In the genomic region with DNA sequence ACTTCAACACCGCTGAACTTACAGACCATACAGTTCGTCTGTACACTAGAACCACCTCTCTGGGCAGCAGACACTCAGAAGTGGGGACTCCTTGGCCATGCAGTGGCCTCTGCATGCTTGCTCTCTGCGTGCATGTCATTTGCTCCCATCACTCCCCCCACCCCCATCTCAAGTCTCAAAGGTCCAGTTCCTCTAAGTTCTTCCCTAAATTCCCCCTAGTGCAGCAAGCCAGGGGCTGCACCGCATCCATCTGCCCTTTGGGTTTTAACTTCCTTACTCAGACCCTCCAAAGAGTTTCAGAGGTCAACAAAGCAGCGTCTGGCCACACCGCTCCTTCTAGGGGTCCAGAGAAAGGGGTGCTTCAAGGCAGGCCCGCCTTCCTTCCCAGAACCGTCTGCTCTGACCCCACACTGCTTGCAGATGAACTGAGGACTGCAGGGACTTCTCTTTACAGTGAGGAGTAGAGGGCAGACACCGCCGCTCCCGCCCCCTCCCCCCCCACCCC, we compare ENCODE assay signal across 7 mouse cellular contexts. TPM values are rescaled to one million over a fixed set of nuclear protein-coding genes. Genes with fewer than 3 reads are reported as not detected.
DNase-seq lines count a peak whose midpoint lies in the region; ATAC-seq and TF ChIP-seq lines count a peak whose summit lies in the region.

No protein-coding gene starts in this region.

- H3K4me3 ChIP-seq in thymus, adult 2 months (ENCODE audit: control insufficient read depth, insufficient read depth, low read length), result peak overlapping the region; percentile 50
- no peak overlapping the region for H3K4me3 ChIP-seq in forebrain, embryonic 15.5 days
- peak overlapping the region; percentile 23 for H3K4me3 ChIP-seq in limb, embryonic 13.5 days
- no peak overlapping the region for H3K4me3 ChIP-seq in neural tube, embryonic 15.5 days (replicated peaks)

- no peak for TF ChIP-seq CTCF in thymus, adult 2 months (IDR thresholded peaks at IDR 0.05; ENCODE audit: borderline replicate concordance, control insufficient read depth, extremely low read depth, insufficient read depth, low read length, poor library complexity)

- H3K4me2 ChIP-seq in forebrain, embryonic 15.5 days (replicated peaks), result no peak overlapping the region
- H3K4me2 ChIP-seq in limb, embryonic 13.5 days (replicated peaks), result peak overlapping the region; percentile 60
- H3K4me2 ChIP-seq in neural tube, embryonic 15.5 days, result 0 out of 2 replicates have a peak overlapping the region, but pooled peaks have one; percentile 3

- no peaks in the 10 kb centered on the region for H3K36me3 ChIP-seq in thymus, adult 2 months (ENCODE audit: control insufficient read depth, insufficient read depth, low read length)
- H3K36me3 ChIP-seq in forebrain, embryonic 15.5 days, result peaks cover 8% of the 10 kb centered on the region; the same call in 1 of the 2 replicates
- H3K36me3 ChIP-seq in limb, embryonic 13.5 days, result peaks cover 39% of the 10 kb centered on the region
- H3K36me3 ChIP-seq in neural tube, embryonic 15.5 days, result no peaks in the 10 kb centered on the region

- H3K9ac ChIP-seq in forebrain, embryonic 15.5 days (replicated peaks), result no peak overlapping the region
- H3K9ac ChIP-seq in limb, embryonic 13.5 days, result peak overlapping the region; percentile 55
- no peak overlapping the region for H3K9ac ChIP-seq in neural tube, embryonic 15.5 days (replicated peaks)

- H3K27ac ChIP-seq in thymus, adult 2 months (ENCODE audit: control insufficient read depth, insufficient read depth, low read length), result peak overlapping the region; percentile 99
- H3K27ac ChIP-seq in forebrain, embryonic 15.5 days (replicated peaks), result 0 out of 2 replicates have a peak overlapping the region, but pooled peaks have one; percentile 3
- H3K27ac ChIP-seq in limb, embryonic 13.5 days, result peak overlapping the region; percentile 97
- peak overlapping the region; percentile 79 for H3K27ac ChIP-seq in neural tube, embryonic 15.5 days (replicated peaks)

- no peaks in the 10 kb centered on the region for H3K9me3 ChIP-seq in forebrain, embryonic 15.5 days
- no peaks in the 10 kb centered on the region for H3K9me3 ChIP-seq in limb, embryonic 13.5 days
- no peaks in the 10 kb centered on the region for H3K9me3 ChIP-seq in neural tube, embryonic 15.5 days (replicated peaks)

- DNase-seq in thymus, adult 2 months, result peak; percentile 59
- DNase-seq in thymus, postnatal 14 days, result no peak
- no peak for DNase-seq in layer of hippocampus, postnatal 10 days (ENCODE audit: low spot score in 2 of 2)
- DNase-seq in frontal cortex, postnatal 36 days (ENCODE audit: low spot score in 2 of 2), result no peak

- no peak for ATAC-seq in forebrain, embryonic 15.5 days (replicated peaks)
- peak; percentile 21; the same call in 1 of the 2 replicates for ATAC-seq in limb, embryonic 13.5 days (ENCODE audit: low FRiP score, low read depth)
- no peak for ATAC-seq in neural tube, embryonic 15.5 days (ENCODE audit: low FRiP score)

- 2% methylated on average over 11 of the region's 11 CpGs for WGBS in thymus, adult 2 months
- 29% methylated on average over 11 of the region's 11 CpGs for WGBS in forebrain, embryonic 15.5 days
- WGBS in limb, embryonic 13.5 days, result 8% methylated on average over 11 of the region's 11 CpGs
- 29% methylated on average over 11 of the region's 11 CpGs for WGBS in neural tube, embryonic 15.5 days

- no peaks in the 10 kb centered on the region for H3K27me3 ChIP-seq in thymus, adult 2 months (ENCODE audit: control insufficient read depth, insufficient read depth, low read length)
- H3K27me3 ChIP-seq in forebrain, embryonic 15.5 days, result no peaks in the 10 kb centered on the region
- no peaks in the 10 kb centered on the region for H3K27me3 ChIP-seq in limb, embryonic 13.5 days
- no peaks in the 10 kb centered on the region for H3K27me3 ChIP-seq in neural tube, embryonic 15.5 days (replicated peaks)

- no peak for TF ChIP-seq POLR2A in thymus, adult 2 months (IDR thresholded peaks at IDR 0.05; ENCODE audit: control insufficient read depth, extremely low read depth, insufficient read depth, low read length, poor library complexity)

- H3K4me1 ChIP-seq in thymus, adult 2 months (replicated peaks; ENCODE audit: control insufficient read depth, insufficient read depth, low read length), result peaks cover 69% of the 10 kb centered on the region
- H3K4me1 ChIP-seq in forebrain, embryonic 15.5 days, result 0 out of 2 replicates have a peak, but pooled peaks cover 4% of the 10 kb centered on the region
- H3K4me1 ChIP-seq in limb, embryonic 13.5 days, result peaks cover 54% of the 10 kb centered on the region
- peaks cover 51% of the 10 kb centered on the region for H3K4me1 ChIP-seq in neural tube, embryonic 15.5 days

RNA-seq across cellular contexts. Expression of gene Adamtsl4, which starts 14.0 kb away (rescaled TPM):
- 3.1 and 4.1 TPM in 2 replicates for polyA plus RNA-seq in thymus, adult 2 months (2012; rRNA removed)
- 0.45 and 0.56 TPM in 2 replicates for polyA plus RNA-seq in forebrain, embryonic 15.5 days (2015; fragmentation: Nextera tagmentation; extraction: Ambion mirVana)
- 2.7 and 4.1 TPM in 2 replicates for polyA plus RNA-seq in limb, embryonic 13.5 days (2015; fragmentation: Nextera tagmentation; extraction: Ambion mirVana)
- 1.3 and 1.6 TPM in 2 replicates for polyA plus RNA-seq in neural tube, embryonic 15.5 days (2015; fragmentation: Nextera tagmentation; extraction: Ambion mirVana)
- under 1 TPM; 0.69 to 0.94 TPM for total RNA-seq in layer of hippocampus, postnatal 10 days (2021)

RNA-seq across cellular contexts. Expression of gene Mcl1, which starts 15.2 kb away (rescaled TPM):
- polyA plus RNA-seq in thymus, adult 2 months (2012; rRNA removed), result 145 and 198 TPM in 2 replicates
- 48.1 and 52.4 TPM in 2 replicates for polyA plus RNA-seq in forebrain, embryonic 15.5 days (2015; fragmentation: Nextera tagmentation; extraction: Ambion mirVana)
- polyA plus RNA-seq in limb, embryonic 13.5 days (2015; fragmentation: Nextera tagmentation; extraction: Ambion mirVana), result 42.3 and 43.4 TPM in 2 replicates
- 41.4 and 42.0 TPM in 2 replicates for polyA plus RNA-seq in neural tube, embryonic 15.5 days (2015; fragmentation: Nextera tagmentation; extraction: Ambion mirVana)
- 10 to 100 TPM; 68.0 TPM for total RNA-seq in layer of hippocampus, postnatal 10 days (2021)

RNA-seq across cellular contexts. Expression of gene Ensa, which starts 49.0 kb away (rescaled TPM):
- polyA plus RNA-seq in thymus, adult 2 months (2012; rRNA removed), result 17.1 and 18.3 TPM in 2 replicates
- polyA plus RNA-seq in forebrain, embryonic 15.5 days (2015; fragmentation: Nextera tagmentation; extraction: Ambion mirVana), result 112 and 121 TPM in 2 replicates
- polyA plus RNA-seq in limb, embryonic 13.5 days (2015; fragmentation: Nextera tagmentation; extraction: Ambion mirVana), result 86.8 and 91.5 TPM in 2 replicates
- 102 and 109 TPM in 2 replicates for polyA plus RNA-seq in neural tube, embryonic 15.5 days (2015; fragmentation: Nextera tagmentation; extraction: Ambion mirVana)
- total RNA-seq in layer of hippocampus, postnatal 10 days (2021), result 100 to 1,000 TPM; 220 to 228 TPM

Comparison
In these comparisons a context has a peak if more than half of its experiments do, and no peak if none do; other contexts are left out.
1. H3K27ac ChIP-seq: peak in every context shown above with its lines; median percentile 99 in thymus, adult 2 months; 97 in limb, embryonic 13.5 days; 79 in neural tube, embryonic 15.5 days; 3 in forebrain, embryonic 15.5 days.
2. H3K4me3 ChIP-seq: peak in thymus, adult 2 months (single experiment) and limb, embryonic 13.5 days (single experiment); none in forebrain, embryonic 15.5 days (single experiment) and neural tube, embryonic 15.5 days (single experiment).